Mouse (Mus musculus) neural tube, embryonic 11.5 days (tissue): Measurements from ENCODE around the gene Mpst. TPM values are rescaled to one million over a fixed set of nuclear protein-coding genes. Genes with fewer than 3 reads are reported as not detected.

Source experiments
- ATAC-seq: fragments of 200-750 bp; cut with Nextera tagmentation; 2 replicates; pipeline ENCODE4 v1.8.0; 2017; ENCODE audit warnings: moderate number of reproducible peaks, mild to moderate bottlenecking, moderate TSS enrichment, moderate library complexity; ENCODE audit not compliant: insufficient read depth, low FRiP score, low TSS enrichment
- DNase-seq: peaks from one replicate; pipeline ENCODE4 v3.0.0-alpha.2; 2015; ENCODE audit warnings: low spot score
- H3K27ac ChIP-seq: fragments of 300-500 bp; sonication (generic); 2 replicates; pipeline ENCODE4 v1.5.1; 2014; ENCODE audit warnings: low read depth, mild to moderate bottlenecking, low read length
- H3K27me3 ChIP-seq: fragments of 300-500 bp; sonication (generic); 2 replicates; pipeline ENCODE4 v1.6.1; 2014; ENCODE audit warnings: mild to moderate bottlenecking, low read length, mixed read lengths; ENCODE audit not compliant: control insufficient read depth, insufficient read depth
- H3K36me3 ChIP-seq: fragments of 300-500 bp; sonication (generic); 2 replicates; pipeline ENCODE4 v1.6.1; 2014; ENCODE audit warnings: mild to moderate bottlenecking, low read length, moderate library complexity, mixed read lengths; ENCODE audit not compliant: control insufficient read depth, insufficient read depth
- H3K4me1 ChIP-seq: fragments of 300-500 bp; sonication (generic); 2 replicates; pipeline ENCODE4 v1.6.1; 2014; ENCODE audit warnings: low read length, mixed read lengths; ENCODE audit not compliant: control insufficient read depth, insufficient read depth
- H3K4me2 ChIP-seq: fragments of 300-500 bp; sonication (generic); 2 replicates; pipeline ENCODE4 v1.6.1; 2014; ENCODE audit warnings: low read depth, mild to moderate bottlenecking, moderate library complexity
- H3K4me3 ChIP-seq: fragments of 300-500 bp; sonication (generic); 2 replicates; pipeline ENCODE4 v1.5.1; 2014; ENCODE audit warnings: low read depth, low read length
- H3K9ac ChIP-seq: fragments of 300-500 bp; sonication (generic); 2 replicates; pipeline ENCODE4 v1.6.1; 2014; ENCODE audit warnings: mild to moderate bottlenecking, low read length
- H3K9me3 ChIP-seq: fragments of 300-500 bp; sonication (generic); 2 replicates; pipeline ENCODE4 v1.6.1; 2016; ENCODE audit warnings: low read length; ENCODE audit not compliant: control insufficient read depth
- WGBS: fragments of 180-500 bp; shearing (Covaris S2); extraction: QIAGEN DNeasy Blood & Tissue Kit; methylation state at CpG from one replicate; pipeline ENCODE4 v1.1.7; 2014; 5-methylcytosine and 5-hydroxymethylcytosine counted together
- polyA plus RNA-seq: library from polyadenylated mRNA; unstranded; fragments of >200 nt; fragmentation: Nextera tagmentation; extraction: Ambion mirVana; gene quantifications from 2 replicates; pipeline ENCODE4 v1.2.1, GENCODE M21; 2014

Gene Mpst
- polyA plus RNA-seq, 1 experiment from 2014 or later, result 1.9 TPM

DNA sequence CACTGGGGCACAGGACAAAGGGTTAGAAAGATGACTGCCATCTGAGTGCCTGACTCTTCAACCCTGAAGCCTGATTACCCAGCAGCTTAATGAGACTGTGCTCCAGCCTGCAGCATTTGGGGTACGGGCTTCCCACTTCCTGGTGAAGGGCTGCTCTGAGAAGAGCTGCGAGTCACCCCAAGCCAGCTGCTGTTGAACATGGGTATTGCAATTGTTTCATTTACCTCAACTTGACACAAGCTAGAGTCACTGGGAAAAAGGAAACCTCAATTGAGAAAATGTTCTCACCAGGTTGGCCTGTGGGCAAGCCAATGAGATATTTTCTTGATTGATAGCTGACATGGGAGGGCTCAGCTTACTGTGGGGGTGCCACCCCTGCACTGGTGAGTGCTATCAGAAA is 56.8 kb downstream of the Mpst start:
- Histone ChIP-seq H3K27me3 (no peaks in the 10 kb centered on the region), H3K4me1 (no peaks in the 10 kb centered on the region), H3K9me3 (no peaks in the 10 kb centered on the region), H3K4me3 (no peak overlapping the region), H3K36me3 (no peaks in the 10 kb centered on the region), H3K4me2 (no peak overlapping the region), H3K27ac (no peak overlapping the region), H3K9ac (no peak overlapping the region)
- DNase-seq, result no peak
- no peak for ATAC-seq
- 76% methylated on average over 2 of the region's 2 CpGs for WGBS

Other genes starting within 250 kb of the Mpst start
- gene Ift27, start 232.3 kb upstream of the Mpst start, polyA plus RNA-seq, result 115 and 119 TPM in 2 replicates
- gene Pvalb, start 200.0 kb upstream of the Mpst start, polyA plus RNA-seq, result 0.26 TPM in 1 of 2 replicates, not detected in the other
- gene Ncf4, start 161.6 kb upstream of the Mpst start, polyA plus RNA-seq, result 6.8 and 7.6 TPM in 2 replicates
- gene Csf2rb2, start 100.7 kb upstream of the Mpst start, polyA plus RNA-seq, result 0.37 and 0.70 TPM in 2 replicates
- gene Csf2rb, start 80.7 kb upstream of the Mpst start, polyA plus RNA-seq, result 1.8 and 5.4 TPM in 2 replicates
- gene Tex33, start 10.5 kb upstream of the Mpst start, polyA plus RNA-seq, result not detected in 2 replicates
- gene Tst, start 509 bp upstream of the Mpst start, polyA plus RNA-seq, result 7.5 and 7.8 TPM in 2 replicates
- gene Kctd17, start 22.1 kb downstream of the Mpst start, polyA plus RNA-seq, result 74.6 and 78.1 TPM in 2 replicates
- not detected in 2 replicates for gene Tmprss6, start 62.2 kb downstream of the Mpst start, polyA plus RNA-seq
- gene Il2rb, start 88.9 kb downstream of the Mpst start, polyA plus RNA-seq, result not detected in 2 replicates
- 11.8 and 12.8 TPM in 2 replicates for gene C1qtnf6, start 125.0 kb downstream of the Mpst start, polyA plus RNA-seq
- gene Sstr3, start 138.3 kb downstream of the Mpst start, polyA plus RNA-seq, result 0.38 TPM in 1 of 2 replicates, not detected in the other
- gene Rac2, start 166.4 kb downstream of the Mpst start, polyA plus RNA-seq, result 8.0 and 8.5 TPM in 2 replicates
- 1.6 and 2.4 TPM in 2 replicates for gene Cyth4, start 190.6 kb downstream of the Mpst start, polyA plus RNA-seq